Mouse (Mus musculus) stomach, postnatal 0 days (tissue): ENCODE results near the gene Prx.

Experiments
- CTCF ChIP-seq: IDR thresholded peaks from 2 replicates; pipeline ENCODE4 v1.5.1; 2016; ENCODE audit warnings: antibody characterized with exemption, low read depth, mild to moderate bottlenecking, moderate library complexity
- EP300 ChIP-seq: optimal IDR thresholded peaks from 2 replicates; pipeline ENCODE3; 2016; ENCODE audit warnings: antibody characterized with exemption

DNA sequence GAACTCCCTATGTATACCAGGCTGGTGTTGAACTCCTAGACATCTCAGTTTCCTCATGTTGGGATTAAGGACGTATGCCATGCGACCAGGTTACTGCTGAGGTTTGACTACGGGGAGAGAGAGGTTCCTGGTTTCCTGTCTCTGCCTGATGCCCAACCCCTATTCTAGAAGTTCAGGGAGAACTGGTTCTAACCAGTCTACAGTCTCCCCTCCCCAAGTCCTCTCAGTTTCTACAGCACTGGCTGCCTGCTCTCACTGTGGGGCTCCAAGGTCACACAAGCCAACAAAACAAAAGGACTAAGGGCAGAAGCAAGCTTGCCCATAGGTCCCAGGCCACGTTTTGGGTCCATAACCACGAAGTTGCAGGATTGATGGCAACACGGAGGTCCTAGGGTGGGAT, 50.5 kb downstream of the Prx start:
- no peak for TF ChIP-seq CTCF
- no peak for TF ChIP-seq EP300
